Mouse (Mus musculus) CH12.LX (cell line): ENCODE results near the gene Cyp4f17. TPM values are rescaled to one million over a fixed set of nuclear protein-coding genes. Genes with fewer than 3 reads are reported as not detected.
"Not testable (repeated sequence)": the region's sequence is repeated elsewhere in the genome, so short reads cannot be mapped to it uniquely, and the experiment has no call there.

ENCODE experiments used
- DNase-seq: peaks from one replicate; pipeline ENCODE4 v3.0.0-alpha.2; 2013; ENCODE audit errors: extremely low read depth
- H3K27ac ChIP-seq: 2 replicates; pipeline ENCODE4 v1.5.1; 2012; ENCODE audit warnings: low read depth, mild to moderate bottlenecking, control low read depth, moderate library complexity; ENCODE audit not compliant: insufficient read depth
- H3K27me3 ChIP-seq: replicated peaks from 2 replicates; pipeline ENCODE3; 2012; ENCODE audit warnings: inconsistent platforms
- H3K36me3 ChIP-seq, 2 experiments: replicated peaks in 1 of 2; 2 replicates each; pipeline versions ENCODE3 to v1.6.1; 2012; ENCODE audit warnings: inconsistent platforms in 1 of 2, low read length in 1 of 2, mild to moderate bottlenecking in 1 of 2, mixed read lengths in 1 of 2, moderate library complexity in 1 of 2; ENCODE audit not compliant: control insufficient read depth in 1 of 2, insufficient read depth in 1 of 2
- H3K4me1 ChIP-seq, 2 experiments: 2 replicates each; pipeline ENCODE4 v1.6.1; 2012; ENCODE audit warnings: inconsistent platforms in 1 of 2, moderate library complexity in 1 of 2; ENCODE audit not compliant: insufficient read depth in 2 of 2, control insufficient read depth in 1 of 2
- H3K4me2 ChIP-seq: 2 replicates; pipeline ENCODE4 v1.6.1; 2012; ENCODE audit warnings: low read depth, mild to moderate bottlenecking, control low read depth; ENCODE audit not compliant: poor library complexity, insufficient read depth, severe bottlenecking
- H3K4me3 ChIP-seq, 3 experiments: fragments of 150-350 bp in 1 of 3; sonication (generic) in 1 of 3; replicated peaks in 1 of 3; 2 replicates each; pipeline versions ENCODE3 to v1.5.1; 2011 to 2012; ENCODE audit warnings: low read depth in 2 of 3, low read length in 2 of 3, mild to moderate bottlenecking in 2 of 3, moderate library complexity in 2 of 3, control low read depth in 1 of 3, improper control_type of control experiment in 1 of 3, inconsistent platforms in 1 of 3, mixed read lengths in 1 of 3; ENCODE audit not compliant: poor library complexity in 1 of 3
- H3K79me2 ChIP-seq: replicated peaks from 2 replicates; pipeline ENCODE4 v1.6.1; 2012; ENCODE audit warnings: mild to moderate bottlenecking, moderate library complexity; ENCODE audit not compliant: control insufficient read depth, poor library complexity, insufficient read depth, severe bottlenecking; ENCODE audit errors: extremely low read depth
- H3K9ac ChIP-seq: 2 replicates; pipeline ENCODE4 v1.6.1; 2012; ENCODE audit warnings: low read depth, mild to moderate bottlenecking, control low read depth, moderate library complexity; ENCODE audit not compliant: insufficient read depth
- H3K9me3 ChIP-seq: replicated peaks from 2 replicates; pipeline ENCODE3; 2012; ENCODE audit warnings: low read length, inconsistent platforms, mixed read lengths
- CTCF ChIP-seq, 2 experiments: IDR thresholded peaks in 1 of 2; conservative IDR thresholded peaks in 1 of 2; 2 replicates each; pipeline ENCODE4 v1.5.1; 2011 to 2012; ENCODE audit warnings: low read depth in 2 of 2, low read length in 2 of 2, improper control_type of control experiment in 1 of 2, inconsistent platforms in 1 of 2, mild to moderate bottlenecking in 1 of 2, moderate library complexity in 1 of 2
- E2F4 ChIP-seq: IDR thresholded peaks from 2 replicates; pipeline ENCODE4 v1.6.1; 2011; ENCODE audit warnings: low read depth, low read length, improper control_type of control experiment; ENCODE audit not compliant: insufficient replicate concordance
- ELF1 ChIP-seq: IDR thresholded peaks from 2 replicates; pipeline ENCODE4 v1.6.1; 2014; ENCODE audit warnings: low read depth, mild to moderate bottlenecking, inconsistent platforms, low read length, improper control_type of control experiment
- GABPA ChIP-seq: IDR thresholded peaks from 2 replicates; pipeline ENCODE4 v1.6.1; 2012; ENCODE audit warnings: low read depth, low read length, improper control_type of control experiment, inconsistent platforms; ENCODE audit not compliant: insufficient replicate concordance
- HCFC1 ChIP-seq: IDR thresholded peaks from 2 replicates; pipeline ENCODE4 v1.6.1; 2012; ENCODE audit warnings: low read depth, mild to moderate bottlenecking, inconsistent platforms, low read length, improper control_type of control experiment
- KAT2A ChIP-seq: IDR thresholded peaks from 2 replicates; pipeline ENCODE4 v1.6.1; 2012; ENCODE audit warnings: low read length, improper control_type of control experiment, inconsistent platforms; ENCODE audit not compliant: insufficient replicate concordance
- MAZ ChIP-seq: IDR thresholded peaks from 2 replicates; pipeline ENCODE4 v1.6.1; 2012; ENCODE audit warnings: low read depth, mild to moderate bottlenecking, inconsistent platforms, low read length, improper control_type of control experiment, moderate library complexity
- MXI1 ChIP-seq: IDR thresholded peaks from 2 replicates; pipeline ENCODE4 v1.6.1; 2011; ENCODE audit warnings: mild to moderate bottlenecking, low read depth, low read length, improper control_type of control experiment
- MYC ChIP-seq: IDR thresholded peaks from 2 replicates; pipeline ENCODE4 v1.6.1; 2011; ENCODE audit warnings: low read depth, mild to moderate bottlenecking, improper control_type of control experiment, low read length
- NELFE ChIP-seq: IDR thresholded peaks from 2 replicates; pipeline ENCODE4 v1.6.1; 2011; ENCODE audit warnings: low read depth, low read length, improper control_type of control experiment
- NRF1 ChIP-seq: IDR thresholded peaks from 2 replicates; pipeline ENCODE4 v1.6.1; 2014; ENCODE audit warnings: low read depth, mild to moderate bottlenecking, inconsistent platforms, low read length, improper control_type of control experiment, moderate library complexity
- POLR2A ChIP-seq: IDR thresholded peaks from 2 replicates; pipeline ENCODE4 v1.6.1; 2011; ENCODE audit warnings: low read depth, mild to moderate bottlenecking, improper control_type of control experiment, low read length
- TBP ChIP-seq: conservative IDR thresholded peaks from 2 replicates; pipeline ENCODE4 v1.6.1; 2011; ENCODE audit warnings: low read depth, low read length, improper control_type of control experiment
- TCF12 ChIP-seq: IDR thresholded peaks from 2 replicates; pipeline ENCODE4 v1.6.1; 2014; ENCODE audit warnings: low read depth, mild to moderate bottlenecking, inconsistent platforms, low read length, improper control_type of control experiment
- ZMIZ1 ChIP-seq: IDR thresholded peaks from 2 replicates; pipeline ENCODE4 v1.6.1; 2012; ENCODE audit warnings: low read depth, mild to moderate bottlenecking, inconsistent platforms, low read length, improper control_type of control experiment
- dilution Hi-C: fragments of 300-500 bp; cut with MboI; formaldehyde crosslinking; loops from 2 replicates; pipeline ENCODE4 v1.14.3; 2020; ENCODE audit warnings: low sequenced_read_pairs; ENCODE audit not compliant: extremely low pct_unique_long_range_greater_than_20kb, extremely low pct_ligation_motif_present
- in situ Hi-C: fragments of 300-500 bp; cut with MboI; formaldehyde crosslinking; loops from 3 replicates; pipeline ENCODE4 v1.14.3; 2019; ENCODE audit warnings: low sequenced_read_pairs, low pct_ligation_motif_present, low pct_unique_long_range_greater_than_20kb, mixed read lengths
- polyA plus RNA-seq: library from polyadenylated mRNA; unstranded; fragments of >175 nt; gene quantifications from 2 replicates; pipeline ENCODE4 v1.2.1, GENCODE M21; 2012; ENCODE audit warnings: low read depth; ENCODE audit not compliant: insufficient read length
- total RNA-seq, 2 experiments: library from RNA; depleted of rRNA; stranded (reverse); fragments of 300-350 nt in 1 of 2; fragments of >200 nt in 1 of 2; gene quantifications; 2 replicates each; pipeline ENCODE4 v1.2.3; 2012 to 2014

Gene Cyp4f17
- total and polyA plus RNA-seq, 3 experiments: 3.3 to 4.8 (median 4.1) TPM

DNA sequence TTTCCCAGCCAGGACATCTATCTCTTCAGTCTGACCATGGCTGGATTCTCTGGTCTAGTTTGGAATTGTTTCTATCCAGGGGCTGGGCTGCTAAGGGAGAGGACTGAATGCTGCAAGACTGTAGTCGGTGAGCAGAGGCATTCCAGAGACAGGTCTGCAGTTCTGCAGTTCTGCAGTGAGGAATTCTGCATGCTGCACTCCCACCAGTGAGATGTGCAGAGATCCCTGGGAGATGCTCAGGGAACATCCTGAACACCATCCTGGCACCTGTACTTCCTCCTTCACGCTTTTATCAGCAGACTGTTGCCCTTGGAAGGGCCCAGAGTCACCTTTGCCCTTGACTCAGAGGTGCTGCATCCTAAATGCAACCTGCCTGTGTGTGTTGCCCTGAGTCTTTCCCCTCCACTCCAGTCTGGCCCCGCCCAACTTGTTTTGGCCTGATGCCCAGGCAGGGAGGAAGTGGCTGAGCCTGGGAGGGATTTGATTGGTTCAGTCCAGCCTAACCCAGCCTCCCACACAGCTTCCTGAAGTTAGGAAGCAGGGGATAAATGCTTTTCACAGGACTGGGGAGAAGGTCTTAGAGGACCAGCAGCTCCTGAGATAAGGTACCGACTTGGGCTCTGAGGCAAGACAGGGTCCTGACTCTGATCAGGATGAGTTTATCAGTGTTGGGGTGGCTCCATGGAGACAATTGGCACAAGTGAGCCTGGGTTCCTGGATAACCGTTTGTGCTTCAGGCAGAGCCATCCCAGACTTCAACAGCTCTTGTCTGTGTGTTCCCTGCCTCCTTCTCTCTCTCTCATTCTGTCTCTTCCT is 30.4 kb downstream of the Cyp4f17 start, which contains the start of gene Cyp4f16:
Gene Cyp4f16 (plus strand): TSS at position 508 of the 816 bp plus-strand sequence.
- H3K79me2 ChIP-seq: not testable (repeated sequence)
- peak within 1 kb of the TSS; percentile 47 for H3K9ac ChIP-seq
- TF ChIP-seq NRF1 (0 out of 2 replicates have a peak, but pooled peaks have one; percentile 23), TBP (0 out of 2 replicates have a peak, but pooled peaks have one; percentile 33), POLR2A (peak; percentile 65), MAZ (0 out of 2 replicates have a peak, but pooled peaks have one; percentile 36), ZMIZ1 (peak; percentile 64; the same call in 1 of the 2 replicates), ELF1 (peak; percentile 85), HCFC1 (peak; percentile 47), NELFE (peak; percentile 55; the same call in 1 of the 2 replicates), TCF12 (peak; percentile 55; the same call in 1 of the 2 replicates)
- TF ChIP-seq, all 38 proteins: peak for 9; not testable (repeated sequence) for 29
- Histone ChIP-seq H3K4me3 (peak within 1 kb of the TSS; percentile 65 to 100 (median 70)), H3K36me3 (peaks cover 9 to 11% of the 10 kb centered on the region in 2 experiments), H3K4me1 (peaks cover 14 to 56% of the 10 kb centered on the region in 2 experiments), H3K4me2 (peak within 1 kb of the TSS; percentile 82)
- peak; percentile 75 for DNase-seq
- H3K27me3 ChIP-seq, H3K9me3 ChIP-seq, H3K27ac ChIP-seq, dilution Hi-C loops: not testable (repeated sequence)
- in situ Hi-C loops: loop anchor here (25.0 kb wide), 1 partner anchor 326 kb away; no protein-coding TSS in a partner anchor

DNA sequence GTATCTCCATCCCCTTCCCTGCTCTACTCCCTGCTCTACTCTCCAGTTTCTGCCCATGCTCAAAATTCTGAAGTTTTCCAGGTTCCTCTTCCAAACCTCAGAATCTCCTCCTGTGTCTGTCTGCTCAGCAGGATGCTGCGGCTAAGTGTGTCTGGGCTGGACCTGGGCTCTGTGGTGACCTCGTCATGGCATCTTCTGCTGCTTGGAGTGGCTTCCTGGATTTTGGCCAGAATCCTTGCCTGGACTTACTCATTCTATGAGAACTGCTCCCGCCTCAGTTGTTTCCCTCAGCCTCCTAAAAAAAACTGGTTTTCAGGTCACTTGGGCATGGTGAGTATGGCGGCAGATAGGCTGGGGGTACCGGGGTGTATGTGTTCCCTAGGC is 31.0 kb downstream of the Cyp4f17 start:
- no peaks in the 10 kb centered on the region for H3K79me2 ChIP-seq
- no peak overlapping the region for H3K27ac ChIP-seq
- dilution Hi-C loops (no loop called here), in situ Hi-C loops (loop anchor here (25.0 kb wide), 1 partner anchor 325 kb away; no protein-coding TSS in a partner anchor)
- peaks cover 9% of the 10 kb centered on the region in 2 experiments for H3K36me3 ChIP-seq
- no peak for DNase-seq
- no peaks in the 10 kb centered on the region for H3K27me3 ChIP-seq
- no peaks in the 10 kb centered on the region for H3K9me3 ChIP-seq
- H3K4me2 ChIP-seq: peak overlapping the region; percentile 82
- peak overlapping the region; percentile 65 to 100 (median 70) for H3K4me3 ChIP-seq
- peak overlapping the region; percentile 47 for H3K9ac ChIP-seq
- H3K4me1 ChIP-seq: peaks cover 14 to 56% of the 10 kb centered on the region in 2 experiments
- TF ChIP-seq MXI1 (no peak), MYC (no peak), KAT2A (no peak), GABPA (no peak), E2F4 (no peak), CTCF (conservative IDR thresholded peaks at IDR 0.05 in 1 of 2, IDR thresholded peaks at IDR 0.05 in 1 of 2; ENCODE audit: low read depth in 2 of 2, low read length in 2 of 2) (no peak), NELFE (no peak), NRF1 (no peak), HCFC1 (no peak)

DNA sequence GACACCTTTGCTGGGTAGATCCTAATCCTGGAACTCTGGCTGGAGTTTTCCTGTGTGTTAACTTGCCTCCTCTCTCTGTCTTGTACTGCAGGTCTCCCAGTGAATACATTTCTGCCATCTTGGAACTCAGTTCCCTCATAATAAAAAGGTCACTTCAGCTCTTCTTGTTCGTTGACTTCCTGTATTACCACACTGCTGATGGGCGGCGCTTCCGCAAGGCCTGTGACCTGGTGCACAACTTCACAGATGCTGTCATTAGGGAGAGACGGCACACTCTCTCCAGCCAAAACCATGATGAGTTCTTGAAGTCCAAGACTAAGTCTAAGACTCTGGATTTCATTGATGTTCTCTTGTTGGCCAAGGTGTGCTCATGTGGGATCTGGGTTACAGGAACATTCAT is 38.9 kb downstream of the Cyp4f17 start:
- H3K36me3 ChIP-seq: peaks cover 48 to 55% of the 10 kb centered on the region in 2 experiments
- H3K79me2 ChIP-seq, H3K9me3 ChIP-seq, H3K4me3 ChIP-seq, H3K4me2 ChIP-seq, H3K9ac ChIP-seq, DNase-seq, H3K27ac ChIP-seq, dilution Hi-C loops, H3K27me3 ChIP-seq: not testable (repeated sequence)
- in situ Hi-C loops: loop anchor here (25.0 kb wide), 1 partner anchor 318 kb away; no protein-coding TSS in a partner anchor
- peaks cover 0 to 13% of the 10 kb centered on the region in 2 experiments; a peak in 2 of 4 replicates for H3K4me1 ChIP-seq

DNA sequence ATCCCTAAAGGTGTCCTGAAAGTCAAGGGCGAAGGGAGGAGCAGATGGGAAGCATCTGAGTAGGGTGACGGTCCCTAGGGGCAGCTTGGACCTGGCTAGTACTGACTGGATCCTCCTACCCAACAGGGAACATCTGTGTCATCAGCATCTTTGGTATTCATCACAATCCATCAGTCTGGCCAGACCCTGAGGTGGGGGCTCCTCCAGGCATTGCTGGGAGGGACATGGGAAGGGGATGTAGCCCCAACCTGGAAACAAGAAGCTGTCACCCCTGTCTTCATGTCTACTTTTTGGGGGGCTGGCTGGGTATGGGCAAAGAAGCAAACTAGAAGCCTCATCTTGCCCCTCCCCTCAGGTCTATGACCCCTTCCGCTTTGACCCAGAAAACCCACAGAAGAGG is 44.5 kb downstream of the Cyp4f17 start:
- Histone ChIP-seq H3K4me1 (peaks cover 2 to 43% of the 10 kb centered on the region in 2 experiments; a peak in 3 of 4 replicates), H3K4me2 (peak overlapping the region; percentile 18), H3K9ac (peak overlapping the region; percentile 26), H3K36me3 (peaks cover 10 to 21% of the 10 kb centered on the region in 2 experiments), H3K4me3 (peak overlapping the region; percentile 42 to 72 (median 65))
- in situ Hi-C loops, DNase-seq, H3K9me3 ChIP-seq, H3K27me3 ChIP-seq, H3K79me2 ChIP-seq, dilution Hi-C loops, H3K27ac ChIP-seq: not testable (repeated sequence)
